Mouse (Mus musculus) MEL (cell line): ENCODE data around the gene Gm49486. TPM values are rescaled to one million over a fixed set of nuclear protein-coding genes. Genes with fewer than 3 reads are reported as not detected.

Experiments
- DNase-seq: peaks from one replicate; pipeline ENCODE4 v3.0.0; 2011; ENCODE audit warnings: low read depth, low spot score
- H3K27ac ChIP-seq: 2 replicates; pipeline ENCODE4 v1.5.1; 2012; ENCODE audit warnings: low read depth, mild to moderate bottlenecking, control low read depth, low read length, moderate library complexity; ENCODE audit not compliant: control insufficient read depth
- H3K27me3 ChIP-seq, 2 experiments: fragments of 150-350 bp in 1 of 2; sonication (generic) in 1 of 2; 2 replicates each; pipeline ENCODE4 v1.6.1; 2012; ENCODE audit warnings: low read length in 2 of 2, mild to moderate bottlenecking in 2 of 2, improper control_type of control experiment in 1 of 2, moderate library complexity in 1 of 2; ENCODE audit not compliant: insufficient read depth in 2 of 2, control insufficient read depth in 1 of 2
- H3K36me3 ChIP-seq, 2 experiments: 2 replicates each; pipeline ENCODE4 v1.6.1; 2012 to 2014; ENCODE audit warnings: low read length in 2 of 2, improper control_type of control experiment in 1 of 2, inconsistent platforms in 1 of 2, mild to moderate bottlenecking in 1 of 2; ENCODE audit not compliant: insufficient read depth in 2 of 2, control insufficient read depth in 1 of 2
- H3K4me1 ChIP-seq, 2 experiments: fragments of 150-350 bp in 1 of 2; sonication (generic) in 1 of 2; 2 replicates each; pipeline ENCODE4 v1.6.1; 2012; ENCODE audit warnings: low read length in 2 of 2, improper control_type of control experiment in 1 of 2, mild to moderate bottlenecking in 1 of 2; ENCODE audit not compliant: insufficient read depth in 2 of 2, control insufficient read depth in 1 of 2
- H3K4me3 ChIP-seq, 2 experiments: fragments of 150-350 bp in 1 of 2; sonication (generic) in 1 of 2; 2 replicates each; pipeline ENCODE4 v1.5.1; 2012; ENCODE audit warnings: low read depth in 2 of 2, low read length in 2 of 2, mild to moderate bottlenecking in 2 of 2, moderate library complexity in 2 of 2, control low read depth in 1 of 2, improper control_type of control experiment in 1 of 2; ENCODE audit not compliant: control insufficient read depth in 1 of 2, insufficient read depth in 1 of 2
- H3K79me2 ChIP-seq: 2 replicates; pipeline ENCODE4 v1.6.1; 2012; ENCODE audit warnings: mild to moderate bottlenecking, low read length, moderate library complexity; ENCODE audit not compliant: control insufficient read depth, poor library complexity, insufficient read depth
- H3K9ac ChIP-seq: 2 replicates; pipeline ENCODE4 v1.6.1; 2012; ENCODE audit warnings: low read depth, mild to moderate bottlenecking, control low read depth, low read length, moderate library complexity; ENCODE audit not compliant: control insufficient read depth, poor library complexity, severe bottlenecking
- H3K9me3 ChIP-seq: fragments of 150-350 bp; sonication (generic); replicated peaks from 2 replicates; pipeline ENCODE4 v1.6.1; 2012; ENCODE audit warnings: mild to moderate bottlenecking, low read length, improper control_type of control experiment, moderate library complexity; ENCODE audit not compliant: insufficient read depth
- KAT2A ChIP-seq: conservative IDR thresholded peaks from 2 replicates; pipeline ENCODE4 v1.6.1; 2012; ENCODE audit warnings: low read depth, low read length, improper control_type of control experiment, inconsistent platforms
- POLR2A ChIP-seq, 2 experiments: IDR thresholded peaks; 2 replicates each; pipeline ENCODE4 v1.6.1; 2011 to 2012; ENCODE audit warnings: low read length in 2 of 2, mild to moderate bottlenecking in 2 of 2, control low read depth in 1 of 2, improper control_type of control experiment in 1 of 2, low read depth in 1 of 2, moderate library complexity in 1 of 2; ENCODE audit not compliant: control insufficient read depth in 1 of 2, insufficient read depth in 1 of 2, poor library complexity in 1 of 2
- polyA plus RNA-seq, 2 experiments: library from polyadenylated mRNA; stranded (reverse) in 1 of 2; unstranded in 1 of 2; fragments of >175 nt in 1 of 2; fragments of >200 nt in 1 of 2; gene quantifications; 2 replicates each; pipeline versions ENCODE4 v1.2.1 to v1.2.4; 2012; ENCODE audit warnings: low replicate concordance in 2 of 2, low read depth in 1 of 2; ENCODE audit not compliant: insufficient read length in 2 of 2, insufficient read depth in 1 of 2, missing spikeins in 1 of 2
- total RNA-seq: library from RNA; depleted of rRNA; stranded (reverse); fragments of 300-350 nt; gene quantifications from 2 replicates; pipeline ENCODE4 v1.2.3, GENCODE M21; 2012; rRNA removed

The Gm49486 gene
- total and polyA plus RNA-seq, 3 experiments: 0.12 to 0.46 TPM; not detected in 1

GRCm38 (mm10) chr15:79306043-79306637 lies 76.9 kb downstream of the Gm49486 start:
- Histone ChIP-seq H3K9ac (no peak overlapping the region), H3K36me3 (no peaks in the 10 kb centered on the region; a peak in 1 of 4 replicates), H3K27ac (no peak overlapping the region), H3K4me1 (no peaks in the 10 kb centered on the region), H3K79me2 (no peaks in the 10 kb centered on the region), H3K27me3 (no peaks in the 10 kb centered on the region), H3K9me3 (no peaks in the 10 kb centered on the region), H3K4me3 (no peak overlapping the region)
- TF ChIP-seq POLR2A (IDR thresholded peaks at IDR 0.05; ENCODE audit: control insufficient read depth in 1 of 2, insufficient read depth in 1 of 2, low read depth in 1 of 2, low read length in 2 of 2, poor library complexity in 1 of 2) (0 out of 4 replicates have a peak, but pooled peaks of 1 of the 2 experiments have one; percentile 24), KAT2A (no peak)
- DNase-seq: no peak

Other genes starting within 250 kb of the Gm49486 start
- gene H1f0, start 200.9 kb upstream of the Gm49486 start, total RNA-seq: 28.2 and 33.5 TPM in 2 replicates
- 100 to 1,000 TPM in 1 of 2 experiments, 10 to 100 TPM in 1; 46.8 to 213 TPM for gene H1f0, start 200.9 kb upstream of the Gm49486 start, polyA plus RNA-seq
- 2.5 and 2.6 TPM in 2 replicates for gene Galr3, start 187.5 kb upstream of the Gm49486 start, total RNA-seq
- 1 to 10 TPM in 1 of 2 experiments, not detected in 1; 4.5 TPM for gene Galr3, start 187.5 kb upstream of the Gm49486 start, polyA plus RNA-seq
- gene Ankrd54, start 166.5 kb upstream of the Gm49486 start, total RNA-seq: 42.3 and 43.4 TPM in 2 replicates
- gene Ankrd54, start 166.5 kb upstream of the Gm49486 start, polyA plus RNA-seq: 10 to 100 TPM in 1 of 2 experiments, not detected in 1; 62.2 TPM
- 394 and 395 TPM in 2 replicates for gene Eif3l, start 154.2 kb upstream of the Gm49486 start, total RNA-seq
- gene Eif3l, start 154.2 kb upstream of the Gm49486 start, polyA plus RNA-seq: 100 to 1,000 TPM; 301 to 442 TPM
- 4.1 and 4.8 TPM in 2 replicates for gene Micall1, start 120.5 kb upstream of the Gm49486 start, total RNA-seq
- 10 to 100 TPM in 1 of 2 experiments, not detected in 1; 13.5 TPM for gene Micall1, start 120.5 kb upstream of the Gm49486 start, polyA plus RNA-seq
- gene Polr2f, start 88.4 kb upstream of the Gm49486 start, total RNA-seq: 362 and 423 TPM in 2 replicates
- gene Polr2f, start 88.4 kb upstream of the Gm49486 start, polyA plus RNA-seq: 100 to 1,000 TPM in 1 of 2 experiments, not detected in 1; 510 TPM
- gene 1700088E04Rik, start 88.1 kb upstream of the Gm49486 start, total RNA-seq: 4.0 and 4.9 TPM in 2 replicates
- gene 1700088E04Rik, start 88.1 kb upstream of the Gm49486 start, polyA plus RNA-seq: 1 to 10 TPM in 1 of 2 experiments, not detected in 1; 9.3 TPM
- gene Sox10, start 64.2 kb upstream of the Gm49486 start, total RNA-seq: not detected in 2 replicates
- gene Sox10, start 64.2 kb upstream of the Gm49486 start, polyA plus RNA-seq: not detected
- 17.6 and 20.8 TPM in 2 replicates for gene Pick1, start 218 bp upstream of the Gm49486 start, total RNA-seq
- gene Pick1, start 218 bp upstream of the Gm49486 start, polyA plus RNA-seq: 10 to 100 TPM in 1 of 2 experiments, not detected in 1; 24.3 TPM
- gene Slc16a8, start 25.4 kb downstream of the Gm49486 start, total RNA-seq: 0.15 TPM in 1 of 2 replicates, not detected in the other
- gene Slc16a8, start 25.4 kb downstream of the Gm49486 start, polyA plus RNA-seq: under 1 TPM in 1 of 2 experiments, not detected in 1; 0.47 TPM
- 1.1 TPM in 1 of 2 replicates, not detected in the other for gene Baiap2l2, start 56.1 kb downstream of the Gm49486 start, total RNA-seq
- under 1 TPM in 1 of 2 experiments, not detected in 1; 0.60 TPM for gene Baiap2l2, start 56.1 kb downstream of the Gm49486 start, polyA plus RNA-seq
- gene Pla2g6, start 99.0 kb downstream of the Gm49486 start, total RNA-seq: 11.8 and 12.0 TPM in 2 replicates
- gene Pla2g6, start 99.0 kb downstream of the Gm49486 start, polyA plus RNA-seq: 10 to 100 TPM in 1 of 2 experiments, not detected in 1; 24.7 TPM
- 3.3 TPM in 2 replicates for gene Maff, start 117.2 kb downstream of the Gm49486 start, total RNA-seq
- gene Maff, start 117.2 kb downstream of the Gm49486 start, polyA plus RNA-seq: 1 to 10 TPM in 1 of 2 experiments, not detected in 1; 5.8 TPM
- 7.2 and 7.5 TPM in 2 replicates for gene Tmem184b, start 174.2 kb downstream of the Gm49486 start, total RNA-seq
- gene Tmem184b, start 174.2 kb downstream of the Gm49486 start, polyA plus RNA-seq: 10 to 100 TPM in 1 of 2 experiments, not detected in 1; 28.4 TPM
- 28.5 and 33.3 TPM in 2 replicates for gene Csnk1e, start 226.2 kb downstream of the Gm49486 start, total RNA-seq
- gene Csnk1e, start 226.2 kb downstream of the Gm49486 start, polyA plus RNA-seq: 10 to 100 TPM in 1 of 2 experiments, not detected in 1; 58.1 TPM